Mouse (Mus musculus) megakaryocyte, adult 5-6 weeks (primary cell): ENCODE data around the gene Rccd1. TPM values are rescaled to one million over a fixed set of nuclear protein-coding genes. Genes with fewer than 3 reads are reported as not detected.

Source experiments
- ATAC-seq: 2 replicates; pipeline ENCODE4 v1.8.0; 2016; ENCODE audit warnings: mild to moderate bottlenecking, inconsistent platforms; ENCODE audit not compliant: poor library complexity, severe bottlenecking
- total RNA-seq, 2 experiments: library from RNA; stranded (forward) in 1 of 2; stranded (reverse) in 1 of 2; fragments of 153-499, 151-499 nt in 1 of 2; fragments of 221-1000, 200-1000 nt in 1 of 2; gene quantifications; 2 replicates each; pipeline versions ENCODE4 v1.2.3 to v1.2.4; 2015 to 2017

Rccd1 gene
- total RNA-seq (2015) (2.6 and 4.2 TPM in 2 replicates), total RNA-seq (2017) (7.3 and 10.3 TPM in 2 replicates)

DNA sequence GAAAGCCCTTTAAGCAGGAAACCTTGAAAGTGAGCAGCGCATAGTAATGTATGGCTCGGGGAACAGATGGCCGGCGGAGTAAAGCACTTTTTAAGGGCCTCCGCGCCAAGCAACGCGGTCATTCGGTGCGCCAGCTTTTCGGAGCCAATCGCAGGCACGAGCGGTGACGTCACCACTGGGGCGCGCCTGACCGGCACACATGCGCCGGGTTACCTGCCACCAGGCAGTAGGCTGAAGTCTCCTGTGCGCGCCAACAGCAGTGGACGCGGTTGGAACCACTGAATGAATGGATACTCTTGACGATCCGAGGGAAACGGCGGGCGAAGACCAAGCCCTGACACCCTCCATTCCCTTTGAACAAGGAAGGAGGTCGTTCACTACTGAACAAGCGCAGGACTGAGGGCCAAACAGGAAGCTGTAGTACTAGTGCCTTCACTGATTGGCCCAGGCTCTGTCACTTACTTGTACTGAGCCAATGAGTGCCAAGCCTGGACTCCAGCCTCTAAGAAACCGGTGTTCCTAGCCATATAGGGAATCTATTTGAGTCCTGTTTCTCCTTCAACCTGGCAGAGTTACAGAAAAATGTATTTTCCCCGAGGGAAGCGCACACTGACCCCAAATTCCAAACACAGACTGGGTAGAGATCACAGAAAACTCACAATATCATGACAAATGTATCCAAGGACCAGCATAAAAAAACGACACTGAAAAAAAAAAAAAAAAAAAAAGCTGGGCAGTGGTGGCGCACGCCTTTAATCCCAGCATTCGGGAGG, at the start of gene Rccd1:
Rccd1 (minus strand) TSS at position 412 of the 773 bp plus-strand sequence.
- ATAC-seq = peak; percentile 97

DNA sequence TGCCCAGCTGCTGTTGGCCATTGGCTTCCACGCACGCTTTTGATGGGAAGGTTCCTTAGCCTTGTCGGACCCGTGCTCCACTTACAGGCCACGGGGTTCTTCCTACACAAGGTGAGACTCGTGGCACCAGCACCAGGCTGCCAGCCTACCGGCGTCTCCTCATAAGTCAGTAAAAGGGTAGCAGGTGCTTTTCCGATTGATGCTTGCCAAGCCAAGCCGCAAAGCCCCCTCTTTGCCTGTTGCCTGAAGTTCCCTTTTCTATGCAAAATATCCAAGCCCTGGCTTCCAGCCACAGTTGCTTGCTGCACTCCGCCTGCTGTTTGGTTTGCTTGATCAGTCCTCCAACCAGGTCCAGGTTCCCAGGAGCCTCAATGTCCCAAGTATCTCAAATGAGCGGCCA, 49.6 kb upstream of the Rccd1 start:
- no peak for ATAC-seq

DNA sequence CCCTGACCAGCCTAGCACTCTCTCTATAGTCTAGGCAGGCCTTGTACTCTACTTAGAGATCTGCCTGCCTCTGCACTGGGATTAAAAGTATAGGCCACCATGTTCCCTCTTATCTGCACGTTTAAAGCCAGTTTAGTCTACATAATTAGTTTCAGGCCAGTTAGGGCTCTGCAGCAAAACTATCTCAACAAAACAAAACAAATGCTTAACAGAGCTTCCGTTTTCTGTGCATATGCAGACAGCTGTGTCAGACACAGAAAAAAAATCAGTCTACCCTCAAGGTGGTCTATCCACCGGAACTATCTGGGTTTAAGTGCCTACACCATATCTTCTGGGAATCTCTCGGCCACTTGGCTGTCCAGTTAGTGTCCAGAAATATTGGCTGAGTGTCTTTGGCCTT, 49.1 kb upstream of the Rccd1 start:
- no peak for ATAC-seq

DNA sequence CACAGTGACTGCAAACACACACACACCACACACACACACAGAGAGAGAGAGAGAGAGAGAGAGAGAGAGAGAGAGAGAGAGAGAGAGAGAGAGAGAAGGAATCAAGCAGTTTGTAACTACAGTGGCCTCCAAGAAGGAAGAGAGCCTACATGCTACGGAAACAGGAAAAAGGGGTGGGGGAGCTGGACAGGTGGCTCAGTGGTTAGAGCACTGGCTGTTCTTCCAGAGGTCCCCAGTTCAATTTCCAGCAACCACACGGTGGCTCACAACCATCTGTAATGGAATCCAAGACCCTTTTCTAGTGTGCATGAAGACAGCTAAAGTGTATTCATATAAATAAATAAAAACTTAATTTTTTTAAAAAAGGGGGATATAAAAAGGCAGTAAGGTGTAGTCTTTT, 48.4 kb upstream of the Rccd1 start:
- no peak for ATAC-seq

DNA sequence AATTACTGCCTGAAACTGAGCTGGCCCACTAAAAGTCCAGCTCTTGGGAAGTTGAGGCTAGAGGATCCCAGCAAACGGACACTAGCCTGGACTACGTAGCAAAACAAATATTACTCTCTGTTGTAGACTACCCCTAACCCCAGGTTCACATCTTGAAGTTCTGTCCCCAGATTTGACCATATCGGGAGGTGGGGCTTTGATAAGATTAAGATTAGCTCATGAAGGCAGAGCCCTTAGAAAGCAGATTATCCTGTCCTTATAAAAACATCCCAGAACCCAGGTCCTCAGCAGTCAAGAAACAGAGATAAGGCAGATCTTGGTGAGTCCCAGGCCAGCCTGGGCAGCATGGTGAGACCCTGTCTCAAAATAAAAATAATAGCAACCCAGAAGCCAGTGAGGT, 47.9 kb upstream of the Rccd1 start:
- ATAC-seq = no peak

DNA sequence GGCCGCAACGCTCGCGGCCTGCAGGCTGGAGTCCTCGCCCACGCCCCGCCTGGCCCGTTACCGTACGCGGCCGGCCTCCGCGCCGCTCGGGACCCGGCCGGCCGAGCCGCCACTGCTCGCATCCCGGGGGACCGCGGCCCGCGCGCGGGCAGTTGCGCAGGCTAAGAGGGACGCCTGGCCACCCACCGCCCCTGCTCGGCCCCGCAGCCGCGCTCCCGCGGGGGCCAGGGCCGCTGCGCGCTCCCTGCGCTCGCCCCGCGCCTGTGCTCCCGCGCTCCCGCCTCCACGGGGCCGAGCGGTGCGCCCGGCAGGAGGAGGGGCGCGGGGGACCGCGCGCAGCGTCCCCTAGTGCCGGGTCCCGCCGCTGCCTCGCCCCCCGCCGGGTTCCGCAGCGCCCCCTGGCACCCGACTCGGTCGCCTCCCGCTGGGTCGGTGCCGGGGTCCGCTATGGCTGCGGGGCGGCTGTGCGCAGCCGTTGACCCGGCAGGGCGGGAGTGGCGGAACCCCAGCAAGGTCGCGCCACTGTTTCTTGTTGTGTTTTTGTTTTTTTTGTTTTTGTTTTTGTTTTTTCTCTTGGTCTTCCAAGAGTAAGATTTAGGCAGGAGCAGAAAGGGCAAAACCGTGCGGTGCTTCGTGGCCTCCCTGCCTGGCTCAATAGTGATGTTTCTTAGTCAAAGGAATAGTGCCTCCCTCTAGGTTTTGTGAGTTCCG, 46.9 kb upstream of the Rccd1 start, which contains the start of gene Man2a2:
Man2a2 (minus strand) TSS at position 335 of the 711 bp plus-strand sequence.
- ATAC-seq = peak; percentile 36

DNA sequence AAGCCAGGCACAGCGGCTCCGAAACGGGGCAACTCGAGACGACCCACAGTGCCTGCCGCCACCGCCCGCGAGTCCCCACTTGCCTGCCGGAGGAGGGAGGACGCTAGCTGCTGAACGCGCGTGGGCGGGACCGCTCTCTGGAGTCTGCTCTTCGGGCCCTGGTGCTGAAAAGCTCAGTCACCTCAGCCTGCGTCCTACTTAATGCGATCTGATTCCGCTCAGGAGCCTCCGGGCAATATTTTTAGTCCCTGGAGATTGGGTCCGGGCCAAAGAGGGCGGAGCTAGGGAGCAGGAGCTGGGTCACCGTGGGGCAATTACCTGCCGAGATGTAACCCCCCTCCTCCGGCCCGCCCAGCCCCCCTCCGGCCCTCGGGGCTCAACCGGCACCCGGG, 46.4 kb upstream of the Rccd1 start:
- peak; percentile 37 for ATAC-seq

DNA sequence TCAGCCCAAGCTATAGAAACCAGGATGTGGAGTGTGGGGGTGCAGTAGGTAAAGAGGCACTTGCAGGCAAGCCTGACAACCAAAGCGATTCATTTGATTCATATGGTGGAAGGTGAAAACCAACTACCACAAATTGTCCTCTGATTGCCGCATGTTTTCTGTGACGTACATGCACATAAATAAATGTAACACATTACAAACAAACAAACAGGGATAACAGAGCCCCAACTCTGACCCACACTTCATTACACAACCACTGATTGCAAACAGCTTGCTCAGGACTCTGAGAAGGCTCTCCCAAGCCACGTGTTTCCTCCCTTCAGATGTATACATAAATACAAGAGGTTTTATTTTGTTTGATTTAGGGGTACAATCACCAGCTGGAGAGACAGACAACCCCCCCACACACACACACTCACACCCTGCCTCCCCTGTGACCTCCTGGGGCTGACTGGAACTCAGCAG, 45.7 kb upstream of the Rccd1 start:
- ATAC-seq = peak; percentile 24; the same call in 1 of the 2 replicates

DNA sequence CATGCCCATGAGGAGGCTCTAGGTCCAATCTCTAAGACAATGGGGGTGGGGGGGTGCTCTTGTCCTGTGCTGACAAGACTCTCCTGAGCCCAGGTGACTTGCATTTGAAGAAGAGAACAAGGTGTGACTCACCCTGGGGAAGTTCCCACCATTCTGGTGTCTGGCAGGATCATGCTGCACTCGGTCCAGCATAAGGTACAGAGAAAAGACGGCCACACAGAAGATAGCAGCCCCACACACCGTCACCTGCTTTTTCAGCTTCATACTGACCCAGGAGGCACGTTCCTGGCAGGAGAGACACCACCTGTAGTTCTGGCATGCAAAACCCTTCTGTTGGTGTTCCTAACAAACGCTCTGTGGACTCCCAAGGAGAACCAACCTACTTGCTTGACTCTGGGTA, 45.2 kb upstream of the Rccd1 start:
- peak; percentile 6; the same call in 1 of the 2 replicates for ATAC-seq

DNA sequence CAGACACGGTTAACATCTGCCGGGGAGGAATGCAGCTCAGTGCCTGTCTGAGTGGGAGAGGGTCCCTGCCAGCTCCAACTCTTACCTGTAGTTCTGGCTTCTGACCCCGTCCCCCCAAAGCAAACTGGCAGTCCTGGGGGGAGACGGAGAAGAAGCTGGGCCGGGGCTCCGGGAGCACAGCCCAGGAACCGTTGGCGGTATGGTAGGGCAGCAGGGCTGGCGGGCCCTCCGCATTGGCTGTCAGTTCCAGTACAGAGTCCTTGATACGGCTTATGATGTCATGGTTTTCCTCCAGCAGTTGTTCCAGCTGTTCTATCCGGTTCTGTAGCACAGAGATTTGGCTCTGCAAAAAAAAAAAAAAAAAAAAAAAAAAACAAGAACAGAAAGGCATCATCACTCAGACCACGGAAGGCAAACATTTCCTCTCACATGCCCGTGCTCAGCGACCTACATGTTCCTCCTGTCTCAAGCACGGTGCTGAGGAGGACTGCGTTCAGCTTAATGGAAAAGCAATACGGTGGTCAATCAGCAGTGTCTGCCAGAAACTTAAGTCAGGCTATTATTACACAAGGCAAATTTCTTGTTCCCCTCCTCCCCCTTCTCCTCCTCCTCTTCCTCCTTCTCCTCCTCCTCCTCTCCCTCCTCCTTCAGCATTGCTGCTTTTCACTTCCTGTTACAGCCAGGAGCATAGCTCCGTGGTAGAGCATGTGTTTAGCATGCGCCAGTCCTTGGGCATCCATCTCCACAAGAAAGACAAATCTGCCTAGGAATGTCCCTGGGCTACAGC, 44.6 kb upstream of the Rccd1 start:
- ATAC-seq = peak; percentile 36

DNA sequence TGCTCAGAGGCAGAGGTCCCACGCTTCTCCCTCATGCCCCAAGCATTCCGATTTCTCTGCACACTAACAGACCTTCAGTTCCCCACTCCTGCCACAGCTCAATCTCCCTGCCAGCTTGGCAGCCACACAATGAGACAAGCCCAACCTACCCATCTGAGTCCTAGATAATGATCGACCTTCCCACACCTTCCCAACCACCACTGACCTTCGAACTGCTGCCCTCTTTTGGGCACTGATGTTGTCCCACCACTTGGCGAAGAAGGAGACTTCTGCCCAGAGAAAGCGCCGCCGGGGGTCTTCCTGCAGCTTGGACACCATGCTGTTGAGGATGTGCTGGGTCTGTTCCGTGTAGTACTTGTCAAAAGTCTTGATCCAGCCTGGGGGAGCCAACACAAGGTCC, 43.8 kb upstream of the Rccd1 start:
- no peak for ATAC-seq

DNA sequence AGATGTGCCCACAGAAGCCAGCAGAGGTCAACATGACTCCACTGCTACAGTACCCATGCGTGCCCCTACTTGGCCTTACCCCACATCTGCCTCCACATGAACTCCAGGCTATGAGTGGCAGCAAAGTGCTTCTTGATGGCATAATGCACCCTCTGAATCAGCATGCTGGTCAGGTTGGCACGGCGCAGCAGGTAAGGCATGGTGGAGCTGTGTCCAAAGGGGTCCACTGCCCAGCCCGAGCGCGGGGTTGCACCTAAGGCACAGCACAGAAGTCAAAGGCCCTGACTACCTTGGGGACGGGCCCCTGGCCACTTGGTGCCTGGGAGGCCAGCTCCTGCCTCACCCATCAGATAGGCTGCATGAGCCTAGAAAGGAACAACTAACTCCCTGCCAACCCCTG, 43.0 kb upstream of the Rccd1 start:
- no peak for ATAC-seq

DNA sequence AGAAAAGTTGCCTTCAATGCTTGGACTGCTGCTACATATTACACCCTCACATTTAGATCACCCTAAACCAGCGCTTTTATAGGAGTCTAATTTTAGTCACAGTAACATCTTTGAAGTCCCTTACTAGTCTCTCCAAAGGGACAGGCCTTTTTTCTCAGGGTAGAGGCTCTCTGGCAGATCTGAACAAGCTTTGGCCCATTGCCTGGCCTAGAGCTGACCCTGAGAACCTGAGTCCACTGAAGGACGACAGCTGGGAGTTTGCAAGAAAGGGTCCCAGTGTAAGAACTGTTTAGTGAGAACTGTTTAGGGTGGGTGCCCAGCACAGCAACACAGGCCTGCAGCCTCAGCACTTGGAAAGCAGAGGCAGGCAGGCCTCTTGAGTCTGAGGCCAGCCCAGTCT, 41.5 kb upstream of the Rccd1 start:
- no peak for ATAC-seq

DNA sequence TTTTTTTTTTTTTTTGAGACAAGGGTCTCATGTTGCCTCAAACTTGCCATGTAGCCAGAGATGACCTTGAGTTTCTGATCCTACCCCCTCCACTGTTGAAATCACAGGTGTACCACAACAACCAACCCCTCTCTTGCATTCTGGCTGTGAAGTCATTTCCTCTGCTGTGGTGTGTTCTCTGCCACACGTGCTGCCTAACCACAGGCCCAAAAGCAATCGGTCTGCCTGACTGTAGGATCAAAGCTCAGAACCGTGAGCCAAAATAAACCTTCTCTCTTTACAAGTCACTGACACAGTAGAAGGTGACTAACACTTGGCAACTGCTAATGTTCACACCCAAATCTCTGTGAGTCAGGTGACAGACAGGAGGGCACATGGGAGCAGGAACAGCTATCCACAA, 36.2 kb upstream of the Rccd1 start:
- ATAC-seq = peak; percentile 59

DNA sequence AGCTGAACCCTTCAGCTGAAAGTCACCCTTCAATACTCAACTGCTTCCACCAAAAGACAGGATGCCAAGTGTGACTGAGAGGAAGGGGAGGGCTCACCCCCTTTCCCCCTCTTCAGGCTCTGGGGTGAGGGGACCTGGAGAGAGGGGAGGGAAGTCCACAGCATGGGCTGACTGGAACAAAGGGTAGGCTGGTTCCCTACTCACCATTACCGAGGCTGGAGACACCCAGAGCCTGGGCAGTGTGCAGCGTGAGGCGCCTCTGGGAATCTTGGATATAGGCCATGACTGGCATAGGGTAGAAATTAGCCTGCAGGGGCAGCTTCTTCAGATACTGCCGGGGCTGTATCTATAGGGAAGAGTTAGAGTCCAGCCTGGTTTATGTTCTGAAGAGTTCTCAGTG, 33.8 kb upstream of the Rccd1 start:
- no peak for ATAC-seq

DNA sequence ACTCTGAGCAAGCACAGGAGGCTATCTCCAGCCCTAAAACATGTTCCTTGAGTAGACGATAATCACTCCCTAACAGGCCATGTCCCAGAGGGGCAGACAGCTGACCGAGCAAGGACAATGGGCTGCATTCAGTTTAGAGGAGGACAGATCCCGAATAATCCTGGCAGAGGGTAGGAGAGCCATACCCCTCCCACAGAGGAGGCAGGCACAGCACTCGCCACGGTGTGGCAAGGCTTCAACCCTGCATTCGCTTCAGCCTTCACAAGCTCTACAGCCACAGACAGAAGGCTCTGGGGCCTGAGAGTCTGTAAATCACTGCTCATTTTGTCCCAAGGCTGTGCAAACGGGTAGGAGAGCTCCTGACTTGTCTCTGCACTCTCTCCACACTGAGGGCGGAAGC, 32.9 kb upstream of the Rccd1 start:
- no peak for ATAC-seq

DNA sequence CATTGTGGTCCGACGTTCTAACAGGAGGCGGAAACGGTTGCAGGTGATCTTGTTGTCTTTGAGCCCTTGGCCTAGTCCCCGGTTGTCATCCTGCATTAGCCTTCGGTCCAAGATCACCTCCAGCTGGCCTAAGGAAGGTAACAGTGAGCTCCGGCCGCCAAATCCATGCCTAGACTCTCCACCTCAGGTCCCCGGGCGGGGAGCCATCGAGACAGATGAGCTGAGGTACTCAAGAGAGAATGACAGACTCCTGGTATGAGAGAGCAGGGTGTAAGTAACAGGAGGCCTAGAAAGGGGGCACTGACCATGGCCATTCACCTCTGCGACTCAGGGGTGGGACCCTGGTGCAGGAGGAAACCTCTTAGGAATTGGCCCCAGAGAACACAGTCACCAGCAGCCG, 32.1 kb upstream of the Rccd1 start:
- no peak for ATAC-seq

DNA sequence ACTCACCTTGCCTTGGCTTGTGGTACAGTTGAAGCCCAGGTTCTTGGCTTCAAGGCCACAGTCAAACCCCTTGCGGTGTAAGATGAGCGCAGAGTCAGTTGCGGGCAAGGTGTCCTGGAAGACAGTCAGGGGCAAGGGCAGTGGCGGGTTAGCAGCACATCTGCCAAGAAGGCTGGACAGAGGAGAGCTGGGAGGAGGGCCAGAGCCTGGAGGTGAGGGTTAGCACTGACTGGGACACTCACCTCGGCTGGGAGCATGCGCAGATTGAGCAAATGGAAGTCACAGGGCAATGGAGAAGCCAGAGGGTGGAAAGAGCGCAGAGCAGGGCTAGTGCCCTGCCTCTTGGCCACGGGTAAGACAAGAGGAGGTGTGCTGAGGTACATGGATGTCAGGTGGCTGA, 28.7 kb upstream of the Rccd1 start:
- ATAC-seq = no peak

DNA sequence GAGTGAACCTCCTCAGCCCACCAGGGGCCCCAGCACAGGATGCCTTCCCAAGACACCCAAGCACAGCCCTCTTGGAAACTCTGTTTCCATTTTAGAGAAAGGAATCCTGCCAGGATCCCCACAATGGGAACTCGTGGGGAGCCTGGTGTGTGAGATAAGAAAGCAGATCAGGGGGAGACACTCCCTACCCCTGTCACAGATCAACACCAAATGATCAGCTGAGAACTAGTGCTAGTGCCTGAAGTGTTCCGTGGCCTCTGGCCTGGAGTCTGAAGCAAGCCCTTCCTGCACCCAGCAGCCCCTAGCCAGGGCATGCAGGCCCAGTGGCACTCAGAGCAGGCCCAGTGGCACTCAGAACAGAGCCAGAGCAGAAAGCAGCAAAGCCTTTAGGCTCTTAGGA, 26.6 kb upstream of the Rccd1 start:
- no peak for ATAC-seq

DNA sequence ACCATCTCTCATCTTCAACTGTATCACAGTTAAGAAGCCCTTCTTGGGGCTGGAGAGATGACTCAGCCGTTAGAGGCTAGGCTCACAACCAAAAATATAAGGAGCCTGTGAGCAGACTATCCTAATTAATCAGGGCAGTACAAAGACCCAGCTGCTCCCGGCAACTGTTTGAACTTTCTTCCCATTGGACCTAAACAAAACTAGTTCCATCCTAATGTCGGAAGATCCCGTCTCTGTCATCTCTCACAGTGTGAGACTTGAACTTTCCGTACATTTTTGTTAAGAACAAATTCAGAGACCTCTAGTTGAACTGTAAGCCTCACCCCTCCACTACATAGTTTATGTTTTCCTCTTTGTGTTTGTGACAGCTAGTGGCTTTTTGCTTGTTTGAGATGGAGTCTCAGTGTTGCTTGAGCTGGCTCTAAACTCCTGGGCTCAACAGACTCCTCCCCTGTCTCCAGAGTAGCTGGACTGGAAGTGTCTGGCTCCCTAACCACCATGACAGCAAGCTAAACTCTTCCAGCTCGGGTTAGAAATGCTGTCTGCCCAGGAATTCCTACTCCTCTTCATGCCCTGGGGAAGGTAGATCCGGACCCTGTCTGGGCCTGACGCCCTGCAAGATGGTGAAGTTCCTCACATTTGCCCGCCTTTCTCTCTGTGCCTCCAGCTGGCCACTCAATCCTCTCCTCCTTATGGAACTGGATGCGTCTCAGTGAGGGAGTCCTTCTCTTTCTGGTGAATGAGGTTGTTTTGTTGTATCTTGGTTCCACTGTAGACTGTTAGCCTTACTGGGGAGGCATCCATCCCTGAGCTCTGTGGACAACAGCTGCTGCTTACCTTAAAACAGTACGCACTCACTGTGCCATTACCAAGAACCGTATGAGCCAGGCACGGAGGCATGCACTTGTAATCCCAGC, 23.7 kb upstream of the Rccd1 start:
- no peak for ATAC-seq
